Mouse (Mus musculus): ENCODE measurements around the gene Fcrlb.

- TF ChIP-seq CTCF (conservative IDR thresholded peaks at IDR 0.05; ENCODE audit: low read length), result no peak
- no peak for TF ChIP-seq NANOG (IDR thresholded peaks at IDR 0.05; ENCODE audit: borderline replicate concordance, low read length)
Observed at GRCm38 (mm10) chr1:170911907-170912660, 657 bp downstream of the Fcrlb start.

All from E14TG2a.4 (cell line).